Mouse (Mus musculus): Measurements from ENCODE around the gene Mast4.

Gene Mast4

DNA sequence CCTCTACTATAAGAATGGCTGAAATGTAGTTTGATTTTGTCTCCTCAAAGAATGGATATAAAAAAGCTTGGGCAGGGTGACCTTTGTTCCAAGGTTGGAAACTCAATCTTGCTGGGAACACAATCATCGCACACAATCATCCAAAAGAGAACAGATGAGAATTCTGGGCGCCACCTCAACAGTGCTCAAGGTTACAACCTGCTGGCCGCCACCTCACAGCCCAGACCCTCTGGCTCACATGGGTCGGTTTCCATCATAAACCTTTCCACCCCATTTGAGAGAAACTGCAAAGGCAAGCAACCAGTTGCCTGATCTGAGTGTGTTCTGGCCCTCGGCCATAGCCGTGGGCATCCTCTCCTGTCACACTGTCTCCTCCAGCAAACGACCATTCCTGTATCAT lies 414.6 kb downstream of the Mast4 start:
- no peak for DNase-seq (ENCODE audit: low spot score in 2 of 2)

GRCm38 (mm10) chr13:102918616-102919015 lies 415.7 kb downstream of the Mast4 start:
- no peak for DNase-seq (ENCODE audit: low spot score in 2 of 2)

DNA sequence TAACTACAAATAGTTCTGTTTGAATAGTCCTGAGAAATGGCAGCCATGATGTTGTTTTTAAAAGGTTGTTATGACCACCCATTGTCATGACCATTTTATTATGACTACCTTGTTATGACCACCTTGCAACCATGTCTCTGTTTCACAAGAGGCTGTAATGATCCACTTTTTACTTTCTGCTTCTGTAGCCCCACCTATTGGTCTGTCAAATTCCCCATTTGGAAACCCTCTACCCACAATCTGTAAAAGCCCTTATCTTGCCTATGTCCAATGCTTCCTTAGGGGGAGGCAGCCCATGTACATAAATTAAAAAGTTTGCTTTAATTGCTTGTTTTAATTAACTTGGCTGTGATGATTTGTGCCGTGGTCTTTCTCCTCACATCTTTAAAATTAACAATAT lies 419.0 kb downstream of the Mast4 start:
- DNase-seq (ENCODE audit: low spot score in 2 of 2): no peak

DNA sequence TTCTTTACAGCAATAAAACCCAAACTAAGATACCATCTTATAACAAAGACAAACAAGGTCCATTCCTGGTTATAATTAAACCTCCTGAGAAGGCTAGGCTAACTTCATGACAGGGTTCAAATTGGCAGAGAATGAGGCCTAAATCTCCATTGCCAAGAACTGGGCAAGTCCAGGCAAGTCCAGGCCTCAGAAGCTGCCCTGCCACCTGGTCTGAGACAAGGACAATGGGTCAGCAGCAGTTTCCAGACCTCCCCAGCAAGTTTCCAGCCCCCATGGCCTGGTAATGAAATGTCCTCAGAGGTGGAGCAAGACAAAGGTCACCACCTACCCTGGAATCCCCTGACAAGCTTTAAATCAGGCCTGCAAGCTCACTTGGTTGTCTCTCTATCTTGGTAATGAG lies 419.5 kb downstream of the Mast4 start:
- no peak for DNase-seq (ENCODE audit: low spot score in 2 of 2)

DNA sequence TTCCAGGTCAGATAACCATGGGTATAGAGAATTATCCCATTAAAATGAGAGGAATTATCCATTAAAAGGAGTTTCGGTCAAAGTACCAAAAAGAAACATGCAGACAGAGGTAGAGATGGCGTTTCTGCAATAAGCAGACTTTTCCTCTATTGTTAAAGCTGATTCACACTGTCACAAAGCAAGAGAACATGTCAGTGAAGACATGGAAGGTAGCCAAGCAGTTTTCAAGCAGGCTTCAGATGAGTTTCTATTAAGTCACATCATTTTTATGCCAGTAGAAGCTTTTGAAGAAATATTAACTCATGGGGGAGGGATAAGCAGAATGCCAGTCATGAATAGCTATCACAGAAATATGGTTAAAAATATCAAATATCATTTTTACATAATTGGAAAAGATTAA lies 420.4 kb downstream of the Mast4 start:
- DNase-seq (ENCODE audit: low spot score in 2 of 2): no peak

DNA sequence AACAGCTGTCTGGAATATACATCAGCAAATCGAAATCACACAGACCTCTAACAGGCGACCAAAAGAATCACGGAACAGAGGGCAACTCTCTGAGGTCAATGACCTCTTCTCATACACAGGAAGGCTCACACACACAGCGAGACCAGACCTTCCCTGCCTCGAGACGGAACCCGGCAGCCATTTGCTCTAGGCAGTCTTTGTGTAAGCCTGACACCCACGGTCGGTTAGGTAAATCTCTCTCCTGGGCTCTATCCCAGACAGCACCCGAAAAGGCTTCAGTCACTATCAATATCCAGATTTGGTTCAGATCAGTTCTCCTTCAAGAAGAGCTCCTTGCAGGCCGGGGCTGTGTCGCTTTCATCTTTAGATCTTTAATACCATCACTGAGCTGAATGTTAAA lies 421.4 kb downstream of the Mast4 start:
- no peak for DNase-seq (ENCODE audit: low spot score in 2 of 2)

GRCm38 (mm10) chr13:102909654-102910418 lies 424.5 kb downstream of the Mast4 start:
- no peak for DNase-seq (ENCODE audit: low spot score in 2 of 2)

GRCm38 (mm10) chr13:102906661-102907009 lies 427.7 kb downstream of the Mast4 start:
- no peak for DNase-seq (ENCODE audit: low spot score in 2 of 2)

DNA sequence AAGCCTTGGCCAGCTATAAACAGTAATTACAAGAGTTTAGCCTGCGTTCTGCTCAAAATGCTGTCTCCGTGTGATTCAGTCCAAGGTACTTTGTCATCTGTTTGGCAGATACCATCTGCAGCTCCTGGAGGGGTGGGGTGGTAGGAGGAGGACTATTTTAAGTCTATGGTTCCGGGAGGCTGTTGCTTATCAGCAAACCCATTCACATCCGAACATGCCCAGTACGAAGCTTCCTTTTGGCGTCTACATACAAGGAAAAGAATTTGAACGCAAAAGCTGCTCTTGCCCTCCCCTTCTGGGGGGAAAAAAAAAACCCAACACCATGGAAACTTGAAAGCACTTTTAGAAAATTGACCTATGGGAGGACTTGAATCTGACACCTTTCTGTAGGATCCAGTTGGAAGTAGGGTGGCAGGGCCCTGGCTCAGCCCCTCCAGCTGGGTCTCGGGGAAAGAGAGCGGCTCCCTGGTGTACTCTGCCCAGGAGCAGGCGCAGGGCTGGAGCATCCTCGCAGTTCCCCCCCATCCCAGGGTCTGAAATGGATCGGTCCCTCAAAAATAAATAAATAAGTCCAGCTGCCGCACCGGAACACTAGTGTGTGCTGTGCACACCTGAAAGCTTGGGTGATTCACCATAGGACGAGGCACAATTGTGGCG lies 428.2 kb downstream of the Mast4 start:
- peak; percentile 65 to 70 for DNase-seq (ENCODE audit: low spot score in 2 of 2)

GRCm38 (mm10) chr13:102905361-102905950 lies 428.8 kb downstream of the Mast4 start:
- DNase-seq (ENCODE audit: low spot score in 2 of 2): no peak

GRCm38 (mm10) chr13:102903689-102904088 lies 430.6 kb downstream of the Mast4 start:
- no peak for DNase-seq (ENCODE audit: low spot score in 2 of 2)

DNA sequence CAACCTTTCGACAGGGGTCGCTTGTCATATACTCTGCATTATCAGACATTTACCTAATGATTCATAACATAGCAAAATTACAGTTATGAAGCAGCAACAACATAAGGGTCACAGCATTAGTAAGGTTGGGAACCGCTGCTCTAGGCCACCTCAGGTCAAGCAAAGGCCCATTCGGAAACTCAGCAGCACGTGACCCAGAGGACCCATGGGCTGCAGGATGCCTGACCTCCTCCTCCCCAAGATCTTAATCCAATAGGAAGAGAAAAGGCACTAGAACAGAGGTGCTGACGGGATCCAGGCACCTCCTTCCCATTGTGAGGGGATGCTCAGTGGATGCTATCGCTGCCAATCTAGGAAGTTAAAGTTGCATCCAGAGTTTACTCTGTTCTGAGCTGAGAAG lies 432.2 kb downstream of the Mast4 start:
- no peak for DNase-seq (ENCODE audit: low spot score in 2 of 2)

GRCm38 (mm10) chr13:102900531-102900930 lies 433.8 kb downstream of the Mast4 start:
- DNase-seq (ENCODE audit: low spot score in 2 of 2): no peak

- DNase-seq (ENCODE audit: low spot score in 2 of 2): no peak
These were observed 434.2 kb downstream of the Mast4 start for GRCm38 (mm10) chr13:102900083-102900420.

GRCm38 (mm10) chr13:102899253-102900082 lies 434.8 kb downstream of the Mast4 start:
- DNase-seq (ENCODE audit: low spot score in 2 of 2): no peak

GRCm38 (mm10) chr13:102898374-102899131 lies 435.7 kb downstream of the Mast4 start:
- no peak for DNase-seq (ENCODE audit: low spot score in 2 of 2)

DNA sequence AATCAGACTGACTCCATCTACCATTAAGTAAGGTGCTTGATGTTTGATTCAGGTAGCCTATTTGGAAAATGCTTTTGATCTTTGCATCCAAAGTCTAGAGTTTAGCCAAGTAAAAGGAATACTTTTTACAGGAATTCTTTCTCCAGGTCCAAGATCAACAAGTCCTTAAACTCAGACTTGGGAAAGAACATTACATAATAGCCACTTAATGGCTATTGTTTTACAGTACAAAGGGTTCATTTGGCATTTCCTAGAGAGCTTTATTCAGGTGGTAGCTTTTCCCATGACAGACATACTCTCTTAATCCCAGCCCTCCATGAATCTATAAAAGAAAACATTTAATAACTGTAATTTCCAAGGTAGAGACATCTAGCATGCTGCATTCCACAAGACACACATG lies 438.0 kb downstream of the Mast4 start:
- DNase-seq (ENCODE audit: low spot score in 2 of 2): no peak

GRCm38 (mm10) chr13:102895894-102896293 lies 438.4 kb downstream of the Mast4 start:
- no peak for DNase-seq (ENCODE audit: low spot score in 2 of 2)

DNA sequence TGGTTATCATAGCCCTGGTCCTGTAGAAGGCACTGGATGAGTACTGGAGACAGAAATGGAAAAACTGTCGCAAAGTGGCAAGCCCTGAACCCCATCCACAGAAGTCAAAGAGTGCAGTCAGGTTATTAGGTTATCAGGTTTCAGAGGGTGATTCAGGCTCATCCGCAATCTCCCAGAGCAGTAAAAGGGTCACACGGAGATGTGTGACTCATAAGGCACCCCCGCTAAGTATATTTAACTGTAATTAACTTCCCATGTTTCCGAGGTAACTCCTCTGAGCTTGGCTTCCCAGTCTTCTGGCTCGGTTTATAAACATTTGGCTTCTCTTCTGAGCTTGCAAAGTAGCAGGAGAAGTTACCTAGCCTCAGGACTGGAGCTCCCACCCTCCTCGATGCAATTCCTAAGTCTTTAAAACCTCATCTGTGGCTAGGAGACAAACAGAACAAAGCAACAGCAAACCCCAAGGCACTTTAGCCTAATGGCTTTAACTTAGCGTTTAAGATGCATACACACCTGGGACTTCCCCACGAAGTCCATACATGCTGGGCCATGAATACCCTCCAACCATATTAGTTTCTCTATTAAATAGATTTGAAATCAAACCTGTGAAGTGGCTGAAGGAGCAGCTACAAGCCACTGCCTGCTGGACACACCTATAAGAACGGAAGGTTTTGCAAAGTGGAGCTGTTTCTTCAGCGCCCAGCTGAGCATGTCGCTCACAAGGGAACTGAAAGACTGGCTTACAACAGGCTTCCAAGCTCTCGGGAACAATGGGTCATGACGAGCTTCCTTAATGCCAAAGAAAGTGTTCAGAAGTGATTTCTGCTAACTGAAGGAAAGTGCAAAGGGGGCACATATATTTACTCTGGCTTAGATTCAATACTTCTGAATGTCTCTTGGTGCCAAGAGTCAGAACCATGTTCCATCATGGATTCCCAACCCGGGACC lies 439.7 kb downstream of the Mast4 start:
- DNase-seq (ENCODE audit: low spot score in 2 of 2): no peak

DNA sequence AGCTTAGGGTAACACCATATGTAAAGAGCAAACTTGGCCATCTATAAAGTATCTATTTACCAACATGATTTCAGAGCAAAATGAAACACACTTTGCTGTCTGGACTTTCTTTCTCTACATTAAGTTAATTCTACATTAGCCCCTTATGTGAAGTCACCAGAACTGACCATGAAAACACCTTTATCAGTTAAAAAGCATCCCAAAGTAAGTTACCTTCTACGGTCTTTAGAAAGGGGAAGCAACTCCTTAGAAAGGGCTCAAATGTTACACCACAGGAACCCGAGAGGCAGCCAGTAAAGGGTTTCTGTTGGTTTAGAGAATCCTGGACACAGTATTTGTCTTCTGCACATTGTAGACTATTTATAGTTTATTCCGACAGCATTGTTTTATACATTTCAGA lies 441.5 kb downstream of the Mast4 start:
- DNase-seq (ENCODE audit: low spot score in 2 of 2): no peak

DNA sequence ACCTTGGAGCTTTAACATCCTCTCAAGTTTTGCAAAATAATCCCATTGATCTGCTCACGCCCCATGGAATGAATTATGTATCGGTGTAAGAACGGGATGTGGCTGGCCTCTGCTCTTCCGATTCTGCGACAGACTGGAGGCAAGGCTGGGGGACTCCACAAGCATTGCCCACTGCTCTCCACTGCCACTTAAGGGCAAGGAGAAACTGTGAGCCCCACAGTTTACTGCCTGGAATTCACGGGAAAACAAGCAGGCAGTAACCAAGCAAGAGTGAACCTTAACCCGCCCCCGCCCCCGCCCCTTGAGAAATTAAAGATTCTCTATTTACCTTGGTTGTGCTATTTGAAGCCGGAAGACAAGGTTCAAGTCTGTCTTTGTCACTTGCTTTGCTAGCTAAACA lies 444.3 kb downstream of the Mast4 start:
- no peak for DNase-seq (ENCODE audit: low spot score in 2 of 2)
